Mouse (Mus musculus) heart, postnatal 0 days (tissue): ENCODE results near the gene Gpn3. TPM values are rescaled to one million over a fixed set of nuclear protein-coding genes. Genes with fewer than 3 reads are reported as not detected.

ENCODE experiments used
- ATAC-seq: fragments of 200-750 bp; cut with Nextera tagmentation; 2 replicates; pipeline ENCODE4 v1.8.0; 2017; ENCODE audit warnings: low read depth, moderate number of reproducible peaks, moderate library complexity; ENCODE audit not compliant: insufficient read depth
- DNase-seq: peaks from one replicate; pipeline ENCODE4 v3.0.0-alpha.2; 2016; ENCODE audit warnings: low spot score
- H3K27ac ChIP-seq: fragments of 300-500 bp; sonication (generic); 2 replicates; pipeline ENCODE4 v1.5.1; 2014; ENCODE audit warnings: low read depth, mild to moderate bottlenecking
- H3K27me3 ChIP-seq: fragments of 300-500 bp; sonication (generic); 2 replicates; pipeline ENCODE4 v1.6.1; 2014; ENCODE audit warnings: low read length, mixed read lengths; ENCODE audit not compliant: control insufficient read depth, insufficient read depth
- H3K36me3 ChIP-seq: fragments of 300-500 bp; sonication (generic); replicated peaks from 2 replicates; pipeline ENCODE4 v1.6.1; 2014; ENCODE audit warnings: low read length, mixed read lengths; ENCODE audit not compliant: control insufficient read depth, insufficient read depth
- H3K4me1 ChIP-seq: fragments of 300-500 bp; sonication (generic); 2 replicates; pipeline ENCODE4 v1.6.1; 2014; ENCODE audit warnings: antibody characterized with exemption; ENCODE audit not compliant: control insufficient read depth, insufficient read depth
- H3K4me2 ChIP-seq: fragments of 300-500 bp; sonication (generic); 2 replicates; pipeline ENCODE4 v1.6.1; 2014; ENCODE audit warnings: low read depth, mild to moderate bottlenecking, low read length, moderate library complexity
- H3K4me3 ChIP-seq: fragments of 300-500 bp; sonication (generic); 2 replicates; pipeline ENCODE4 v1.5.1; 2014; ENCODE audit warnings: low read depth, low read length
- H3K9ac ChIP-seq: fragments of 300-500 bp; sonication (generic); replicated peaks from 2 replicates; pipeline ENCODE4 v1.6.1; 2014; ENCODE audit warnings: low read depth, low read length, mixed read lengths
- H3K9me3 ChIP-seq: fragments of 300-500 bp; sonication (generic); replicated peaks from 2 replicates; pipeline ENCODE4 v1.6.1; 2016; ENCODE audit warnings: low read length; ENCODE audit not compliant: control insufficient read depth
- CTCF ChIP-seq: IDR thresholded peaks from 2 replicates; pipeline ENCODE4 v1.5.1; 2016; ENCODE audit warnings: antibody characterized with exemption, control low read depth, low read depth
- EP300 ChIP-seq: IDR thresholded peaks from 2 replicates; pipeline ENCODE4 v1.6.1; 2016; ENCODE audit warnings: antibody characterized with exemption, low read depth
- WGBS: fragments of 180-500 bp; shearing (Covaris S2); extraction: QIAGEN DNeasy Blood & Tissue Kit; methylation state at CpG from one replicate; pipeline ENCODE4 v1.1.7; 2014; 5-methylcytosine and 5-hydroxymethylcytosine counted together
- polyA plus RNA-seq: library from polyadenylated mRNA; unstranded; fragments of >200 nt; fragmentation: Nextera tagmentation; extraction: Ambion mirVana; gene quantifications from 2 replicates; pipeline ENCODE4 v1.2.1, GENCODE M21; 2015
- total RNA-seq: library from RNA; depleted of rRNA; stranded (reverse); fragments of >200 nt; gene quantifications from 2 replicates; pipeline ENCODE4 v1.2.3, GENCODE M21; 2014; ENCODE audit warnings: low replicate concordance

Gpn3 gene
- total and polyA plus RNA-seq, 2 experiments from 2014 or later = 28.5 to 42.9 TPM

DNA sequence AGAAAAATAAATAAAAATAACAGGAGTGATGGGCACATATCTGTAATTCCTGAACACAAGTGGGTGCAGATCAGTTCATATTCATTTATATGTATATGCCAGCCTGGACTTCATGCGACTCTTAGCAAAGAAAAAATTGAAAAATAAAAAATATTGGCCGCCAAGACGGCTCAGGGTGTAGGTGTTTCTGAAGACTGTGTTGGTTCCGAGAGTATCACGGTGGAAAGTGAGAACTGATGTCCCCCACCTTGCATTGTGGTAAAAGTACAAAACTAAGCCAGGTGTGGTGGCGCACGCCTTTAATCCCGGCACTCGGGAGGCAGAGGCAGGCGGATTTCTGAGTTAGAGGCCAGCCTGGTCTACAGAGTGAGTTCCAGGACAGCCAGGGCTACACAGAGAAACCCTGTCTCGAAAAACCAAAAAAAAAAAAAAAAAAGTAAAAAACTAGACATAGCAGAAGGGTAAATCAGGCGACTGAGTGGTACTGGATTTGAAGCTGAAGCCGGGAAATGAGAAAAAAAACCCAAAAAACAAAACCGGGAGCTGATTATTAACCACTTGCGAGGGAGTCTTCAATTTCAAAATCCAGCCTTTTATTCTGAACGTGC lies 19.6 kb downstream of the Gpn3 start:
- Histone ChIP-seq H3K9me3 (no peaks in the 10 kb centered on the region), H3K4me1 (peaks cover 7% of the 10 kb centered on the region; the same call in 1 of the 2 replicates), H3K4me2 (no peak overlapping the region), H3K36me3 (no peaks in the 10 kb centered on the region), H3K27ac (no peak overlapping the region), H3K9ac (no peak overlapping the region), H3K27me3 (no peaks in the 10 kb centered on the region), H3K4me3 (peak overlapping the region; percentile 90; the same call in 1 of the 2 replicates)
- TF ChIP-seq EP300 (no peak), CTCF (no peak)
- DNase-seq = no peak
- 50% methylated on average over 15 of the region's 16 CpGs for WGBS
- ATAC-seq = no peak

DNA sequence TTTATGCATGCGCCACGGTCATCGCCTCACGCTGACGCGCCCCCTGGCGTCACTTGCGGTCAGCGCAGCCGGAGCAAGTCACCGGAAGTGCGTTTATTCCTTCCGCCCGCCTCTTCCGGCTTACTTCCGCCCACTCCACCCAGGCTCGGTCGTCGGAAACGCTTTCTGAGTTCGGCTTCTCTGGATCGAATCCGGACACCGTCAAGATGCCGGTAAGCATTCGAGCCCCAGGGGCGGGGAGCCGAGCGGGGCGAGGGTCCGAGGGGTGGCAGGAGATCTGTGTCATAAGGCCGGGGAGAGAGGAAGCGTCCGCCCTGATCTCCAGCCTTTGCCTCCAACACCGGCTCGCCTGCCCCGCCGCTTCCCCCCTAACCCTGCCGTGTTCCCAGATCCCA lies 20.1 kb downstream of the Gpn3 start, which contains the start of gene Arpc3:
Gene Arpc3 (plus strand): TSS at position 93 of the 395 bp plus-strand sequence.
- peak within 1 kb of the TSS; percentile 90 for H3K4me3 ChIP-seq
- WGBS = under 1% methylated on average over 39 of the region's 39 CpGs
- peak; percentile 83 for DNase-seq
- peak within 1 kb of the TSS; percentile 66 for H3K4me2 ChIP-seq
- H3K27me3 ChIP-seq = no peaks in the 10 kb centered on the region
- H3K36me3 ChIP-seq = 0 out of 2 replicates have a peak, but pooled peaks cover 1% of the 10 kb centered on the region
- H3K27ac ChIP-seq = peak within 1 kb of the TSS; percentile 86
- no peaks in the 10 kb centered on the region for H3K9me3 ChIP-seq
- H3K9ac ChIP-seq = peak within 1 kb of the TSS; percentile 89
- H3K4me1 ChIP-seq = peaks cover 7% of the 10 kb centered on the region; the same call in 1 of the 2 replicates
- TF ChIP-seq EP300 (peak; percentile 50; the same call in 1 of the 2 replicates), CTCF (peak; percentile 90)
- ATAC-seq = peak; percentile 87

DNA sequence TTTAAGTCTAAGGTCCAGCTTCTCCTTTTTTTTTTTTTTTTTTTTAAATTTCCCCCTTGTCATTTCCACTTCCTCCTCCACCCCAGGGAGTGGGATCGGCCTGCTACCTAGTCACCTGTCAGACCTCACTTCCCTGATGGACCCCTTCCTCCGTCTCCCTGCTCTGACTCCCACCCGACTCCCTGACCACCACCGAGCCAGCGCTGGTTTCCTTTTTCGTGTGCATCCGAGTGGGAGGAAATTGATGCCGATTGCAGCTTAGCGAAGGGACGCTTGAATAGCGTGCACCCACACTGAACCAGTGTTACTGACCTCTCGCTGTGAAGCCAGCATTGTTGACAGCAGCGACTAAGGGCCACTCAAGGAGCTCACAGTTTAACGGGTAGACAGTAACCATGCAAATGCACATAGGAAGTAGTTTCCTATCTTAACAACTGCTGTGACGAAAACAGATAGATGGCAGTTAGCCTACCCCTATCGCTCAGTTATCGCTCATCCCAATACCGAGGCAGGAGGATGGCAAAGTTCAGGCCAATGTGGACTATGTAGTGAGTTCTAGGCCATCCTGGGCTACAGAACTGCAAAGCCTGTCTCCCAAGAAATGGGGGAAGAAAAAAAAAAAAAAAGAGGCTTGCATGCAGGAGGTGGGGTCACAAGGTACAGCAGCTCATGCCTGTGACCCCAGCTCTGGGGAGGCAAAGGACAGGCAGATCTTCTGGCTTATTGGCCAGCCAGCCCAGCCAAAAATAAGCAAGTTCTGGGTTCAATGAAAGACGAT lies 20.7 kb downstream of the Gpn3 start:
- DNase-seq (no peak), ATAC-seq (peak; percentile 32; the same call in 1 of the 2 replicates)
- Histone ChIP-seq H3K27ac (peak overlapping the region; percentile 86), H3K27me3 (no peaks in the 10 kb centered on the region), H3K36me3 (peaks cover 8% of the 10 kb centered on the region; the same call in 1 of the 2 replicates), H3K9me3 (no peaks in the 10 kb centered on the region), H3K4me1 (peaks cover 7% of the 10 kb centered on the region; the same call in 1 of the 2 replicates), H3K4me2 (peak overlapping the region; percentile 66), H3K4me3 (peak overlapping the region; percentile 90), H3K9ac (peak overlapping the region; percentile 89)
- TF ChIP-seq CTCF (no peak), EP300 (no peak)
- WGBS = 6% methylated on average over 19 of the region's 19 CpGs

- no peak overlapping the region for H3K27ac ChIP-seq
- H3K9ac ChIP-seq = no peak overlapping the region
- DNase-seq (peak; percentile 55), ATAC-seq (no peak; the same call in 1 of the 2 replicates)
- peaks cover 8% of the 10 kb centered on the region; the same call in 1 of the 2 replicates for H3K36me3 ChIP-seq
- TF ChIP-seq CTCF = peak; percentile 76
- no peak for TF ChIP-seq EP300
- no peaks in the 10 kb centered on the region for H3K9me3 ChIP-seq
- no peak overlapping the region for H3K4me2 ChIP-seq
- 69% methylated on average over 2 of the region's 2 CpGs for WGBS
- no peak overlapping the region for H3K4me3 ChIP-seq
- H3K27me3 ChIP-seq = no peaks in the 10 kb centered on the region
- peaks cover 15% of the 10 kb centered on the region; the same call in 1 of the 2 replicates for H3K4me1 ChIP-seq
These were observed 22.2 kb downstream of the Gpn3 start for GRCm38 (mm10) chr5:122393887-122394286.

GRCm38 (mm10) chr5:122396791-122397190 lies 25.1 kb downstream of the Gpn3 start:
- Histone ChIP-seq H3K4me2 (0 out of 2 replicates have a peak overlapping the region, but pooled peaks have one; percentile 2), H3K27me3 (no peaks in the 10 kb centered on the region), H3K4me1 (peaks cover 31% of the 10 kb centered on the region), H3K9ac (no peak overlapping the region), H3K9me3 (no peaks in the 10 kb centered on the region), H3K36me3 (peaks cover 8% of the 10 kb centered on the region; the same call in 1 of the 2 replicates), H3K27ac (peak overlapping the region; percentile 82), H3K4me3 (no peak overlapping the region)
- TF ChIP-seq CTCF (no peak), EP300 (peak; percentile 95)
- WGBS = 72% methylated on average over 10 of the region's 10 CpGs
- peak; percentile 41 for DNase-seq
- ATAC-seq = peak; percentile 37
